Mouse (Mus musculus) liver, postnatal 0 days (tissue): ENCODE data around the gene Tsg101. TPM values are rescaled to one million over a fixed set of nuclear protein-coding genes. Genes with fewer than 3 reads are reported as not detected.

Experiments
- ATAC-seq: fragments of 200-750 bp; cut with Nextera tagmentation; 2 replicates; pipeline ENCODE4 v1.8.0; 2017; ENCODE audit warnings: mild to moderate bottlenecking, moderate library complexity
- DNase-seq: peaks from one replicate; pipeline ENCODE4 v3.0.0-alpha.2; 2016
- H3K27ac ChIP-seq: fragments of 300-500 bp; sonication (generic); 2 replicates; pipeline ENCODE4 v1.5.1; 2014; ENCODE audit warnings: antibody characterized with exemption, moderate library complexity, mild to moderate bottlenecking, low read depth
- H3K27me3 ChIP-seq: fragments of 300-500 bp; sonication (generic); 2 replicates; pipeline ENCODE4 v1.6.1; 2014; ENCODE audit warnings: low read length, control low read depth, mixed read lengths; ENCODE audit not compliant: insufficient read depth
- H3K36me3 ChIP-seq: fragments of 300-500 bp; sonication (generic); replicated peaks from 2 replicates; pipeline ENCODE4 v1.6.1; 2014; ENCODE audit warnings: mild to moderate bottlenecking, control low read depth, low read length, moderate library complexity, mixed read lengths; ENCODE audit not compliant: insufficient read depth
- H3K4me1 ChIP-seq: fragments of 300-500 bp; sonication (generic); 2 replicates; pipeline ENCODE4 v1.6.1; 2014; ENCODE audit warnings: antibody characterized with exemption, mild to moderate bottlenecking, control low read depth; ENCODE audit not compliant: insufficient read depth
- H3K4me2 ChIP-seq: fragments of 300-500 bp; sonication (generic); 2 replicates; pipeline ENCODE4 v1.6.1; 2014; ENCODE audit warnings: low read depth, mild to moderate bottlenecking, low read length, moderate library complexity, mixed read lengths
- H3K4me3 ChIP-seq: fragments of 300-500 bp; sonication (generic); 2 replicates; pipeline ENCODE4 v1.5.1; 2014; ENCODE audit warnings: low read depth, low read length
- H3K9ac ChIP-seq: fragments of 300-500 bp; sonication (generic); replicated peaks from 2 replicates; pipeline ENCODE4 v1.6.1; 2014; ENCODE audit warnings: mild to moderate bottlenecking, moderate library complexity
- H3K9me3 ChIP-seq: fragments of 300-500 bp; sonication (generic); 2 replicates; pipeline ENCODE4 v1.6.1; 2016; ENCODE audit warnings: mild to moderate bottlenecking, control low read depth, low read length, mixed read lengths
- CTCF ChIP-seq: sonication (generic); IDR thresholded peaks from 2 replicates; pipeline ENCODE4 v1.5.1; 2016; ENCODE audit warnings: antibody characterized with exemption, low read depth
- EP300 ChIP-seq: IDR thresholded peaks from 2 replicates; pipeline ENCODE4 v1.6.1; 2016; ENCODE audit warnings: antibody characterized with exemption, low read depth, mild to moderate bottlenecking
- WGBS: fragments of 180-500 bp; shearing (Covaris S2); extraction: QIAGEN DNeasy Blood & Tissue Kit; methylation state at CpG from one replicate; pipeline ENCODE4 v1.1.7; 2014; ENCODE audit not compliant: insufficient replicate concordance; 5-methylcytosine and 5-hydroxymethylcytosine counted together
- polyA plus RNA-seq: library from polyadenylated mRNA; unstranded; fragments of >200 nt; fragmentation: Nextera tagmentation; extraction: Ambion mirVana; gene quantifications from 2 replicates; pipeline ENCODE4 v1.2.1, GENCODE M21; 2015

The Tsg101 gene
- 59.1 and 61.2 TPM in 2 replicates for polyA plus RNA-seq

- DNase-seq (peak; percentile 94), ATAC-seq (peak; percentile 96)
- TF ChIP-seq CTCF, result 0 out of 2 replicates have a peak, but pooled peaks have one; percentile 8
- TF ChIP-seq EP300, result 0 out of 2 replicates have a peak, but pooled peaks have one; percentile 11
- Histone ChIP-seq H3K27me3 (no peaks in the 10 kb centered on the region), H3K4me1 (peaks cover 30% of the 10 kb centered on the region), H3K4me2 (peak within 1 kb of the TSS; percentile 79), H3K27ac (peak within 1 kb of the TSS; percentile 95), H3K9me3 (no peaks in the 10 kb centered on the region), H3K4me3 (peak within 1 kb of the TSS; percentile 92), H3K36me3 (0 out of 2 replicates have a peak, but pooled peaks cover 2% of the 10 kb centered on the region), H3K9ac (peak within 1 kb of the TSS; percentile 93)
- under 1% methylated on average over 75 of the region's 75 CpGs for WGBS
Observed at GRCm38 (mm10) chr7:46919551-46920176, at the start of gene Tsg101. Gene Tsg101, minus strand, starts transcription at chr7:46919969.

- peaks cover 8% of the 10 kb centered on the region for H3K4me1 ChIP-seq
- no peaks in the 10 kb centered on the region for H3K27me3 ChIP-seq
- H3K27ac ChIP-seq, result no peak overlapping the region
- TF ChIP-seq CTCF, result no peak
- no peak for TF ChIP-seq EP300
- ATAC-seq (no peak), DNase-seq (no peak)
- no peaks in the 10 kb centered on the region for H3K9me3 ChIP-seq
- WGBS, result 47% methylated on average over 7 of the region's 7 CpGs
- peak overlapping the region; percentile 56; the same call in 1 of the 2 replicates for H3K4me2 ChIP-seq
- H3K36me3 ChIP-seq, result no peaks in the 10 kb centered on the region
- H3K4me3 ChIP-seq, result no peak overlapping the region
- no peak overlapping the region for H3K9ac ChIP-seq
Observed at GRCm38 (mm10) chr7:46964070-46964469, 44.3 kb upstream of the Tsg101 start.

GRCm38 (mm10) chr7:46962806-46963618 is 43.2 kb upstream of the Tsg101 start:
- H3K4me2 ChIP-seq, result peak overlapping the region; percentile 56
- peaks cover 14% of the 10 kb centered on the region for H3K4me1 ChIP-seq
- peak; percentile 74 for DNase-seq
- WGBS, result 3% methylated on average over 9 of the region's 9 CpGs
- no peaks in the 10 kb centered on the region for H3K9me3 ChIP-seq
- H3K27me3 ChIP-seq, result no peaks in the 10 kb centered on the region
- ATAC-seq, result peak; percentile 26; the same call in 1 of the 2 replicates
- H3K4me3 ChIP-seq, result no peak overlapping the region
- H3K36me3 ChIP-seq, result no peaks in the 10 kb centered on the region
- H3K27ac ChIP-seq, result no peak overlapping the region
- TF ChIP-seq EP300 (no peak), CTCF (peak; percentile 94)
- H3K9ac ChIP-seq, result peak overlapping the region; percentile 41; the same call in 1 of the 2 replicates

GRCm38 (mm10) chr7:46962132-46962531 is 42.4 kb upstream of the Tsg101 start:
- Histone ChIP-seq H3K9me3 (no peaks in the 10 kb centered on the region), H3K4me2 (no peak overlapping the region), H3K36me3 (no peaks in the 10 kb centered on the region), H3K27me3 (no peaks in the 10 kb centered on the region), H3K9ac (no peak overlapping the region), H3K27ac (no peak overlapping the region), H3K4me3 (no peak overlapping the region), H3K4me1 (peaks cover 21% of the 10 kb centered on the region)
- ATAC-seq, result no peak
- DNase-seq, result no peak
- TF ChIP-seq EP300 (no peak), CTCF (no peak)

- ATAC-seq (no peak), DNase-seq (no peak)
- no peaks in the 10 kb centered on the region for H3K36me3 ChIP-seq
- peaks cover 22% of the 10 kb centered on the region for H3K4me1 ChIP-seq
- H3K9me3 ChIP-seq, result no peaks in the 10 kb centered on the region
- TF ChIP-seq EP300, result no peak
- H3K27ac ChIP-seq, result no peak overlapping the region
- H3K4me2 ChIP-seq, result no peak overlapping the region
- no peaks in the 10 kb centered on the region for H3K27me3 ChIP-seq
- no peak overlapping the region for H3K9ac ChIP-seq
- H3K4me3 ChIP-seq, result no peak overlapping the region
- 37% methylated on average over 3 of the region's 3 CpGs for whole genome bisulfite sequencing
Observed at GRCm38 (mm10) chr7:46960991-46961390, 41.2 kb upstream of the Tsg101 start.

GRCm38 (mm10) chr7:46958853-46959252 is 39.1 kb upstream of the Tsg101 start:
- Histone ChIP-seq H3K4me3 (peak overlapping the region; percentile 95), H3K4me2 (peak overlapping the region; percentile 99), H3K27ac (no peak overlapping the region), H3K36me3 (peaks cover 6% of the 10 kb centered on the region), H3K9ac (peak overlapping the region; percentile 89; the same call in 1 of the 2 replicates), H3K27me3 (no peaks in the 10 kb centered on the region), H3K9me3 (no peaks in the 10 kb centered on the region), H3K4me1 (peaks cover 22% of the 10 kb centered on the region)
- ATAC-seq (no peak), DNase-seq (no peak)
- no peak for TF ChIP-seq EP300
- TF ChIP-seq CTCF, result no peak
- 16% methylated on average over 9 of the region's 9 CpGs for WGBS
